Mouse (Mus musculus): ENCODE measurements around the gene Os9. TPM values are rescaled to one million over a fixed set of nuclear protein-coding genes. Genes with fewer than 3 reads are reported as not detected.

Gene Os9
- polyA plus RNA-seq, 1 experiment from 2014 or later = 47.8 TPM

- H3K36me3 ChIP-seq (ENCODE audit: control insufficient read depth, insufficient read depth, low read length) = peaks cover 4% of the 10 kb centered on the region; the same call in 1 of the 2 replicates
- no peak overlapping the region for H3K9ac ChIP-seq (replicated peaks; ENCODE audit: low read depth, low read length)
- H3K27ac ChIP-seq (ENCODE audit: low read length) = no peak overlapping the region
- WGBS = 18% methylated on average over 10 of the region's 10 CpGs
- no peak for ATAC-seq (ENCODE audit: insufficient number of reproducible peaks, insufficient read depth, low FRiP score, low read depth)
- peak overlapping the region; percentile 33; the same call in 1 of the 2 replicates for H3K4me2 ChIP-seq (replicated peaks; ENCODE audit: low read depth, low read length)
- H3K4me3 ChIP-seq (ENCODE audit: low read depth, low read length) = no peak overlapping the region
- H3K9me3 ChIP-seq (ENCODE audit: control insufficient read depth, low read depth, low read length) = no peaks in the 10 kb centered on the region
- H3K27me3 ChIP-seq (ENCODE audit: control insufficient read depth, insufficient read depth, low read length) = peaks cover 32% of the 10 kb centered on the region
- 0 out of 2 replicates have a peak, but pooled peaks cover 7% of the 10 kb centered on the region for H3K4me1 ChIP-seq (ENCODE audit: control insufficient read depth, insufficient read depth, low read length)
Observed at GRCm38 (mm10) chr10:127050119-127050474, 70.8 kb downstream of the Os9 start.

GRCm38 (mm10) chr10:127049395-127050118 is 71.4 kb downstream of the Os9 start:
- ATAC-seq (ENCODE audit: insufficient number of reproducible peaks, insufficient read depth, low FRiP score, low read depth) = no peak
- no peaks in the 10 kb centered on the region for H3K9me3 ChIP-seq (ENCODE audit: control insufficient read depth, low read depth, low read length)
- 0 out of 2 replicates have a peak, but pooled peaks cover 7% of the 10 kb centered on the region for H3K4me1 ChIP-seq (ENCODE audit: control insufficient read depth, insufficient read depth, low read length)
- peaks cover under 1% of the 10 kb centered on the region; the same call in 1 of the 2 replicates for H3K36me3 ChIP-seq (ENCODE audit: control insufficient read depth, insufficient read depth, low read length)
- peak overlapping the region; percentile 33 for H3K4me2 ChIP-seq (replicated peaks; ENCODE audit: low read depth, low read length)
- 3% methylated on average over 29 of the region's 29 CpGs for WGBS
- H3K27me3 ChIP-seq (ENCODE audit: control insufficient read depth, insufficient read depth, low read length) = peaks cover 32% of the 10 kb centered on the region
- no peak overlapping the region for H3K9ac ChIP-seq (replicated peaks; ENCODE audit: low read depth, low read length)
- H3K4me3 ChIP-seq (ENCODE audit: low read depth, low read length) = 0 out of 2 replicates have a peak overlapping the region, but pooled peaks have one; percentile 12
- H3K27ac ChIP-seq (ENCODE audit: low read length) = no peak overlapping the region

GRCm38 (mm10) chr10:127048608-127049394 is 72.1 kb downstream of the Os9 start:
- ATAC-seq (ENCODE audit: insufficient number of reproducible peaks, insufficient read depth, low FRiP score, low read depth) = no peak
- Histone ChIP-seq H3K36me3 (ENCODE audit: control insufficient read depth, insufficient read depth, low read length) (peaks cover 2% of the 10 kb centered on the region; the same call in 1 of the 2 replicates), H3K9me3 (ENCODE audit: control insufficient read depth, low read depth, low read length) (no peaks in the 10 kb centered on the region), H3K27ac (ENCODE audit: low read length) (no peak overlapping the region), H3K4me3 (ENCODE audit: low read depth, low read length) (0 out of 2 replicates have a peak overlapping the region, but pooled peaks have one; percentile 12), H3K4me1 (ENCODE audit: control insufficient read depth, insufficient read depth, low read length) (0 out of 2 replicates have a peak, but pooled peaks cover 7% of the 10 kb centered on the region), H3K9ac (replicated peaks; ENCODE audit: low read depth, low read length) (no peak overlapping the region), H3K4me2 (replicated peaks; ENCODE audit: low read depth, low read length) (peak overlapping the region; percentile 33), H3K27me3 (ENCODE audit: control insufficient read depth, insufficient read depth, low read length) (peaks cover 32% of the 10 kb centered on the region)
- 4% methylated on average over 35 of the region's 35 CpGs for WGBS

GRCm38 (mm10) chr10:127047954-127048353 is 73.0 kb downstream of the Os9 start, which contains the start of gene Cyp27b1:
Gene Cyp27b1, plus strand, starts transcription at chr10:127048250.
- no peak within 1 kb of the TSS for H3K27ac ChIP-seq (ENCODE audit: low read length)
- peaks cover 8% of the 10 kb centered on the region for H3K4me1 ChIP-seq (ENCODE audit: control insufficient read depth, insufficient read depth, low read length)
- ATAC-seq (ENCODE audit: insufficient number of reproducible peaks, insufficient read depth, low FRiP score, low read depth) = no peak
- peak within 1 kb of the TSS; percentile 33 for H3K4me2 ChIP-seq (replicated peaks; ENCODE audit: low read depth, low read length)
- H3K9ac ChIP-seq (replicated peaks; ENCODE audit: low read depth, low read length) = no peak within 1 kb of the TSS
- WGBS = 32% methylated on average over 5 of the region's 5 CpGs
- no peaks in the 10 kb centered on the region for H3K9me3 ChIP-seq (ENCODE audit: control insufficient read depth, low read depth, low read length)
- H3K27me3 ChIP-seq (ENCODE audit: control insufficient read depth, insufficient read depth, low read length) = peaks cover 32% of the 10 kb centered on the region
- H3K4me3 ChIP-seq (ENCODE audit: low read depth, low read length) = 0 out of 2 replicates have a peak within 1 kb of the TSS, but pooled peaks have one; percentile 12
- peaks cover 2% of the 10 kb centered on the region; the same call in 1 of the 2 replicates for H3K36me3 ChIP-seq (ENCODE audit: control insufficient read depth, insufficient read depth, low read length)

Other genes with a start within 250 kb of the Os9 start
- gene Atp23, start 219.8 kb downstream of the Os9 start, polyA plus RNA-seq (2014; fragmentation: Nextera tagmentation; extraction: Ambion mirVana) = 19.0 and 20.3 TPM in 2 replicates
- gene Ctdsp2, start 142.4 kb downstream of the Os9 start, polyA plus RNA-seq (2014; fragmentation: Nextera tagmentation; extraction: Ambion mirVana) = 103 and 107 TPM in 2 replicates
- 0.29 and 0.58 TPM in 2 replicates for gene Avil, start 120.4 kb downstream of the Os9 start, polyA plus RNA-seq (2014; fragmentation: Nextera tagmentation; extraction: Ambion mirVana)
- 78.6 and 83.7 TPM in 2 replicates for gene Tsfm, start 90.3 kb downstream of the Os9 start, polyA plus RNA-seq (2014; fragmentation: Nextera tagmentation; extraction: Ambion mirVana)
- gene Mettl1, start 79.7 kb downstream of the Os9 start, polyA plus RNA-seq (2014; fragmentation: Nextera tagmentation; extraction: Ambion mirVana) = 65.5 and 70.6 TPM in 2 replicates
- gene Eef1akmt3, start 79.6 kb downstream of the Os9 start, polyA plus RNA-seq (2014; fragmentation: Nextera tagmentation; extraction: Ambion mirVana) = 0.80 and 1.1 TPM in 2 replicates
- gene Cyp27b1, start 72.9 kb downstream of the Os9 start, polyA plus RNA-seq (2014; fragmentation: Nextera tagmentation; extraction: Ambion mirVana) = 0.13 and 0.18 TPM in 2 replicates
- gene March9, start 60.9 kb downstream of the Os9 start, polyA plus RNA-seq (2014; fragmentation: Nextera tagmentation; extraction: Ambion mirVana) = 2.0 and 2.3 TPM in 2 replicates
- gene Cdk4, start 57.6 kb downstream of the Os9 start, polyA plus RNA-seq (2014; fragmentation: Nextera tagmentation; extraction: Ambion mirVana) = 1,788 and 1,817 TPM in 2 replicates
- gene Tspan31, start 50.9 kb downstream of the Os9 start, polyA plus RNA-seq (2014; fragmentation: Nextera tagmentation; extraction: Ambion mirVana) = 124 and 141 TPM in 2 replicates
- 0.27 and 0.56 TPM in 2 replicates for gene Agap2, start 45.8 kb downstream of the Os9 start, polyA plus RNA-seq (2014; fragmentation: Nextera tagmentation; extraction: Ambion mirVana)
- 27.7 and 29.4 TPM in 2 replicates for gene B4galnt1, start 44.1 kb upstream of the Os9 start, polyA plus RNA-seq (2014; fragmentation: Nextera tagmentation; extraction: Ambion mirVana)
- 0.34 and 0.82 TPM in 2 replicates for gene Slc26a10, start 59.5 kb upstream of the Os9 start, polyA plus RNA-seq (2014; fragmentation: Nextera tagmentation; extraction: Ambion mirVana)
- 64.0 and 71.1 TPM in 2 replicates for gene Arhgef25, start 69.0 kb upstream of the Os9 start, polyA plus RNA-seq (2014; fragmentation: Nextera tagmentation; extraction: Ambion mirVana)
- gene Dtx3, start 74.6 kb upstream of the Os9 start, polyA plus RNA-seq (2014; fragmentation: Nextera tagmentation; extraction: Ambion mirVana) = 123 and 125 TPM in 2 replicates
- 22.7 and 22.9 TPM in 2 replicates for gene Pip4k2c, start 90.5 kb upstream of the Os9 start, polyA plus RNA-seq (2014; fragmentation: Nextera tagmentation; extraction: Ambion mirVana)
- 7.7 and 7.8 TPM in 2 replicates for gene Kif5a, start 142.2 kb upstream of the Os9 start, polyA plus RNA-seq (2014; fragmentation: Nextera tagmentation; extraction: Ambion mirVana)
- 161 and 177 TPM in 2 replicates for gene Dctn2, start 145.2 kb upstream of the Os9 start, polyA plus RNA-seq (2014; fragmentation: Nextera tagmentation; extraction: Ambion mirVana)
- 22.2 and 23.2 TPM in 2 replicates for gene Mbd6, start 167.9 kb upstream of the Os9 start, polyA plus RNA-seq (2014; fragmentation: Nextera tagmentation; extraction: Ambion mirVana)
- 96.9 and 107 TPM in 2 replicates for gene Mars, start 190.7 kb upstream of the Os9 start, polyA plus RNA-seq (2014; fragmentation: Nextera tagmentation; extraction: Ambion mirVana)
- 3.2 and 3.9 TPM in 2 replicates for gene Arhgap9, start 200.8 kb upstream of the Os9 start, polyA plus RNA-seq (2014; fragmentation: Nextera tagmentation; extraction: Ambion mirVana)
- 15.5 and 17.6 TPM in 2 replicates for gene Gli1, start 220.8 kb upstream of the Os9 start, polyA plus RNA-seq (2014; fragmentation: Nextera tagmentation; extraction: Ambion mirVana)
- not detected in 2 replicates for gene Inhbe, start 233.3 kb upstream of the Os9 start, polyA plus RNA-seq (2014; fragmentation: Nextera tagmentation; extraction: Ambion mirVana)
- gene Inhbc, start 249.3 kb upstream of the Os9 start, polyA plus RNA-seq (2014; fragmentation: Nextera tagmentation; extraction: Ambion mirVana) = 0.35 TPM in 1 of 2 replicates, not detected in the other